Mouse (Mus musculus) natural killer cell, adult 2 months (primary cell): ENCODE results near the gene Col23a1.

Source experiments
- DNase-seq, 2 experiments: peaks; one replicate each; pipeline ENCODE4 v3.0.0; 2022; ENCODE audit warnings: low spot score in 2 of 2

Gene Col23a1

GRCm38 (mm10) chr11:51482251-51482650 lies 192.5 kb downstream of the Col23a1 start:
- no peak for DNase-seq

DNA sequence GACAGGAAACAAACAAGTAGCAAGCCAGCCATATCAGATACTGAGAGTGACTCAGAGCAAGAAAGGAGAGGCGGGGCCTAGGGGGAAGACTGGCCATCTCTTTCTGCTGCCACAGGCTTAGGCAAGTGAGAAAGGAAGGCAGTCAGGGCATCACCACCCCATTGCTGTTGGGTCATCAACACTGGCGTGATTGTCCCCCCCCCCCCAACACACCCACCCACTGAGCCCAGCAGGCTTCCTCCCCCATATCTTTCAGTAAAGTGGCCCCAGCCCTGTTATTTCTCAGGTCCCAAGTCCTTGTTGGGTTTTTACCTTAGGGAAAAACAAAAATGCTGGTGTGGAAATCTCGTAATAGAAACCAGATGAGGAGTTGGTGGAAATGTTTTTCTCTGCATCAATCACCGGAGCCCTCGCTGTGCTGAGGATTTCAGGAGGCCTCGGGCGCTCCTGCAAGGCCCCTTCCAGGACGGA lies 195.4 kb downstream of the Col23a1 start:
- no peak for DNase-seq

DNA sequence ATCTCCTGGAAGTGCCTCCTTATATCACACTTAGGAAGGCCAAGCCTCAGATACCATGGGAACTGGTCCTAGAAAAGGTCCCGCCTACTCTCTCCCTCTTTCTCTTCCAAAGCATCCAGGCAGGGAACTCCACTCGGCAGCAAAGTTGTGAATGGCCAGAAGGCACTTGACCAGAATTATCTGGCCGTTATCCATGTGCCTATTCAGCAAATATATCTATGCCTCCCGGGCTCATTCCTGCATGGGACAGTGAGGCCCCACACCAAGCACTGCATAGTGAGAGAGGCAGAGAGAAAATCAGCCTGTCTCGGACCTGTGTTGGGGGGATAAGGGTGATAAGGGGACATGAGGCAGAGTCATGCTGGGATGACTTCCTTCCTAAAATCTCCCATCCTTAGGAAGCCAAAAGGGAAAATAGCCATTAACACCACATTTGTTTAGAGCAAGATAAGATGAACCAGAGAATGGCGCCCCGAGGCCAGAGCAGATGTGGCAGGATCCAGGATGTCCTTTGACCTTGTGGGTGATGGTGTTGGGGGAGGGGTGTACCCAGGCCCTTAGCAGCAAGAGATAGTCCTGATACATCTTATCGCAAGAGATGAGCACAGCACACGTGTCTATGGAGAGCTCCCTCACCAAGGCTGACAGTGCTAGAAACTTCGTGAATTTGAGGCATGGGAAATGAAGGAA lies 196.2 kb downstream of the Col23a1 start:
- no peak for DNase-seq

DNA sequence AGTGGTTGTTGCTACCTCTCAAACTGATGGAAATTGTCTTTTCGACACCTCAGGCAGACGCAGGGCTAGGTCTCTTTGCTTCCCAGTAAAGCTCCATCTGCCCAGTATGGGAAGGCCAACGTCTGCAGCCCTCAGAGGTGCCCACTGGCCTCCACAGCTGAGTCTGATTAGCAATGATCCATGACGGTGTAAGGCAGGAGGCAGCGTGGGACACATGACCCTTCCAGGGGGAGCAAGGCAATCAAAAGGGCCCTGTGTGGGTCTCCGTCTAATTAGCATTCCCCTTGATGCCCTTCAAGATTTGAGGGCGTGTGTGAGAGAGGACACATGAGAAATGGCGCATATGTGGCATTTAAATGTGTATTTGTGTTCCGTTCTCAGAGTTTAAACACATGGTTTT lies 199.1 kb downstream of the Col23a1 start:
- DNase-seq = no peak

- no peak for DNase-seq
Measured at GRCm38 (mm10) chr11:51493421-51493820, 203.7 kb downstream of the Col23a1 start.

- no peak for DNase-seq
Measured at GRCm38 (mm10) chr11:51494178-51494577, 204.5 kb downstream of the Col23a1 start.

- no peak for DNase-seq
Measured at GRCm38 (mm10) chr11:51499776-51500175, 210.1 kb downstream of the Col23a1 start.

DNA sequence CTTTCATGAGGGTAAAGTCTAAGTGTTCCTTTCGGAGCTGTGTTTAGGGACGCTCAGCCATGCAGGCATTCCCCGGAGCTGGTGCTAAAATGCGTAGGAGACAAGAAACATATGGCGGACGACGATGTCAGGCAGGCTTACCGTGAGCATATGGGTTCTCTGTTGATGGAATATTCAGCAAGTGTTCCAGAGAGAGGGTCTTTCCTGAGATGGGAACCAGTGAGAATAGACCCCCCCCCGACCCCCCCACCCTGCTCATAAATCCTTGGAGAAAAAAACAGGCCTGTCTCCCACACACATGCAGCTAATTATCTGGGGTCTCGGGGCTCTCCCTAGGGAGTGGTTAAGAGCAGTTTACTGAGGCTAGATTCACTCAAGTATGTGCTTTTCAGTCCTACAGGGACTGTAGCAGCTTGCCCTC lies 212.7 kb downstream of the Col23a1 start:
- no peak for DNase-seq

DNA sequence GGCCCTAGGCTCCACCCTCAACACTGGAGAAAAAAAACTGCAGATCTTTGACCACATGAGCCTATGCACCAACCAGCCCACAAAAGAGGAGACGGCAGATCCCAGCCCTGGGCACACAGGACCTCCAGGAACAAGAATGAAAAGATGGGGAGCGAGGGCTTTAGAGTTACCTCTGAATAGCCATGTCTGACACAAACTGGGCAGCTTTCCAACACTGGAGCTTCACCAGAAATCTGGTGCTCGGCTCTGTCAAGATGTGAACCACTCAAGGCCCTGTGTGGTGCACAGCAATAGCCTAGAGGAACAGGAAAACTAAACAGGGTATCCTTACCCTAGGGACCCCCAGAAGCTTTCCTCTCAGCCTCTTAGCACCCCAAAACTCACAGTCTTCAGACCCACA lies 215.2 kb downstream of the Col23a1 start:
- DNase-seq = no peak

GRCm38 (mm10) chr11:51508053-51508452 lies 218.3 kb downstream of the Col23a1 start:
- no peak for DNase-seq

DNA sequence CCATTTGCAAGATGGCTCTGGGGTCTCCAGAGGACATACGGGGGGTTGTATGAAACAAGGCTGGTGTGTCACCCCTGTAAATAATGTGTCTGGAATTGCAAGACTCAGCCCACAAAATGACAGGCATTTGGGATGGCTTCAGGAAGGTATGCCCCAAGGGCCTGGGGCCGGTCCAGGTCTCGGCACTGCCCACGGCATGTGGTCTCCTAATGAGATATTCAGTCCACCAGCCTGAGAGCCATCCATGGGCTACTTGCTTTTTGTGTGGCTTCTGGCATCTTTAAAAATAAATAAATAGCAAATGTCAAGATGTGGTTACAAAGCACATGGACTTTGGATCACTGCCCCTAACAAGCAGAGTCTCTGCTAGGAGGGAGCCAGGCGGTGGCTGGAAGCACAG lies 219.5 kb downstream of the Col23a1 start:
- no peak for DNase-seq

- no peak for DNase-seq
Measured at GRCm38 (mm10) chr11:51513019-51513418, 223.3 kb downstream of the Col23a1 start.

- no peak for DNase-seq
Measured at GRCm38 (mm10) chr11:51515346-51515745, 225.6 kb downstream of the Col23a1 start.

- DNase-seq = no peak
Measured at GRCm38 (mm10) chr11:51518100-51518499, 228.4 kb downstream of the Col23a1 start.

DNA sequence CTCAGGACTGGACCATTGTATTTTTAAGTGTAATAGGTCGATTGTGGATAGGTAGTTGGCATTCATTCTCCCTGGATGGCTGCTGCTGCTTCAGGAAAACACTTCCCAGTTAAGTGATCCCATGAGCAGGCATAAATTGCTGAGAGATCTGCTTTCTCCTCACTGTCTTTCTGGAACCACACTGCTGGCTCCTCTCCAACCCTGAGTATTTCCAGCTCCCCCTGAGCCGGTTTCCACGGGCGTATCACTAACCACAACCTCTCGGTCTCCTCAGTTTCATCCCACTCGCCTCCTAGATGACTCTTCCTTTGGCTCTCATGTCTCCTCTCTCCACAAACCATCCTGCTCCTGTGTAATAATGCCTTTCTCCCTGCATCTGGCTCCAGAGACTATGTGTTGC lies 228.9 kb downstream of the Col23a1 start:
- DNase-seq = no peak

- no peak for DNase-seq
Measured at GRCm38 (mm10) chr11:51521440-51521839, 231.7 kb downstream of the Col23a1 start.

DNA sequence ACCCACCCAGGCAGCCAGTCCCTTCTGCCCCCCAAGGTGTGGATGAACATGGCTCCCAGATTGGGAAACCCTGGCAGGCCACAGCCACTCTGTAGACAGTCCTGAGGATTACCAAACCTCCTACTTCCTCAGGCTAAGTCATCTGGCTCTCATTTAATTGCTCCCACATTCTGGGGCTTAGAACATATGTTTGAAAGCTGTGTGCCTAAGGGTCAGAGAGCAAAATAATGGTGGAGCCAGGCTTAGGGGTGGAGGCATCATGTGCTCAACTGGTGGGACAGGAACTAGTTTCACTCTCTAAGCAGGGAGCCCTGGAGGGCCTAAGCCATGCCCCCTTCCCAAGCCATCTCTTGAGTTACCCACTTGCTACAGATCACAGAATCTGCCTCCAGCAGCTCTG lies 233.5 kb downstream of the Col23a1 start:
- DNase-seq = no peak

GRCm38 (mm10) chr11:51523625-51524024 lies 233.9 kb downstream of the Col23a1 start:
- no peak for DNase-seq

DNA sequence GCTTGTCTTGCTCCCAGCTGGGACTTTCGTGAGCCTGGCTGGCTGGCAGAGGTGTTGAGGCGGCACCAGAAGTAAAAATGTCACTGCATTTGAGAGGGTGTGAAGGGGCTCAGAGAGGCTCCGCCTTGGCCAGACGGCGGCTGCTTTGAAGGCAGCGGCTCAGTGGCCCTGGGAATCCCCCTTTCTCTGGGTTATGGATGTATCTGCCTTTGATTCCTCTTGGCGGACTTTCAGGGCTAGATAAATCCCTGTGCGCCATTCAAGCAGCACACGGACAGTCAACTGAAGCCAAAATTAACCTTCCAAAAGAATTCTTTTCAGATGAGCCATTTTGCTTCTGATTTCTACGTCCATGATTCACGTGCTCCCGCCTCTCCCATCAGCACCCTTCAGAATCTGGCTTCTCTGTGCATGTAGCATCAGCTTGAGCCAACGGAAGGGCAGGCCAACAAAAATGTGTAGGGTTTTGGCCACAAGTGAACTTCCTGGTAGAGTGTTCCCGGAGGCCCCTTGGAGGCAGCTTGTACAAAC lies 237.0 kb downstream of the Col23a1 start:
- DNase-seq = no peak

GRCm38 (mm10) chr11:51533128-51533533 lies 243.4 kb downstream of the Col23a1 start:
- no peak for DNase-seq

GRCm38 (mm10) chr11:51534314-51534713 lies 244.6 kb downstream of the Col23a1 start:
- DNase-seq = peak; percentile 32 to 45

DNA sequence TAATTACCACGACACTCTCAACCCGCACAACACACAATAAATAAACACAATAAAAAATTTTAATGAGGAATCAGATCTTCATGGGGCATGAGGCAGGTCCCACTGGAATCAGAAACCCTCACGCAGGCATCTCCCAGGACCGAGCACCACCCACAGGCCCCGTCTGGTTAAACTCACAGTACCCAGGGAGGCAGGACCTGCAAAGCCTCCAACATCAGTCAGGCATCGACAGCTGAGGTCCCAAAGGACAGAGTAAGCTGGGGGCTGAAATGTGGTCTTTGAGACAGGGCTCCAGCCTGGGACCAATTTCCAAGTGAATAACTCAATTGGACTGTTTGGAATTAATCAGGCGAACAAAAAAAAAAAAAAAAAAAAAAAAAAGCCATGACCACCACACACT lies 248.7 kb downstream of the Col23a1 start:
- DNase-seq = no peak

GRCm38 (mm10) chr11:51538919-51539758 lies 249.4 kb downstream of the Col23a1 start:
- no peak for DNase-seq
